Mouse (Mus musculus): ENCODE measurements at regions not wholly inside any gene's neighbourhood (a gene's known extent, or its start where the extent isn't known, plus 50 kb on each side); places are given as distances from the start of the nearest gene placed in this dataset.
"Not testable (repeated sequence)": the region's sequence is repeated elsewhere in the genome, so short reads cannot be mapped to it uniquely, and the experiment has no call there.

DNA sequence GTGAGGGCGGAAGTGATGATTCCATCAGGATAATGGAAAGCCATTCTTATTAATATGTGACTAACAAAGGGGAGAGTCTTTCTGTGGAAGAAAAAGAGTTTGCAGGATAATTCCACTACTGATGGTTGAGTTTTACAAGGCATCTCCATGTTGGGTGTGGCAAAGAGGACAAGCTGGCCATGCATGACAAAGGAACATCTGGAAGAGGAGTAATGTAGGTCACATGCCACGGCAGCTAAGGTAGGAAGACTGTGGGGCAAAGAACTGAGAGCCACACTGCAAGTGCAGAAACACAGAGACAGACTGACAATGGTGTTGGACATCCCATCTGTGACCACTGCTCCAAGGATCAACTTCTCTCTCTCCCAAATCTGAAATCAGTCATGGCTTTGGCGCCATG is 196.4 kb upstream of the Gdi2 start:
- no peak for DNase-seq

DNA sequence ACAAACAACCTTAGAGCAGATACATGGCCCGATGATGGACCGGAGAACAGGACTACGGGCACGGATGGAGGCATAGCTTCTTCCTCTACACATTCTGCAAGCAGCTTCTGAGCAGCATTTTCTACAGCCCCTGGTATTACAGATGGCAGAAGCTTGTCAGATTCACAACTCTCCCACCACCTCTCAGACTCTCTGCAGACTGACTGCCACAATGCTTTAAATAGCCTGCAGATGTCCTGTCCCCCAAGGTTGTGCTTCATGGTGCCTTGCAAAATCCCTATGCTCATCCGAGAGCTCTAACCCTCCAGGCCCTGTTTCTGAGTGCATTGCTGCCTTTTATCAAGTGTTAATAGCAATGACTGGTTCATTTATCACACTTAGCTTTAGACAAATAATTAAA is 194.3 kb upstream of the Gdi2 start:
- DNase-seq, result no peak

DNA sequence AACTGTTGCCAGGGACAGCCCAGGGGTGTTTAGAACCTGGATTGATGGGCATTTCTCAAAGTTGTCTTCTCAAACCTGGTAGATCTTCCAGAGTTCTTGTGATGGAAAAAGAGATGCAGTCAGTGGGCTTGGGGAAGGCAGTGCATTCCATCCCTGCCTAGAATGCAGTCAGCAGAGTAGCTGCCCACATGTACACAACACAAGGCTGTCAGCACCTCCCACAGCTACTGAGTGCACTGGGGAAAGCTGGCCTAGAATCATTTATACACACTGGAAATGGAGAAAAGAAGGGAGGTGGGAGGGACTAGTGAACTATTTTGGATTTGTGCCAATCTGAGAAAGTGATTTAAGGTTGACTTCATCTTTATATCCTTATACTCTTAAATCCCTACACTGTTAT is 183.0 kb upstream of the Gdi2 start:
- DNase-seq, result not testable (repeated sequence)

DNA sequence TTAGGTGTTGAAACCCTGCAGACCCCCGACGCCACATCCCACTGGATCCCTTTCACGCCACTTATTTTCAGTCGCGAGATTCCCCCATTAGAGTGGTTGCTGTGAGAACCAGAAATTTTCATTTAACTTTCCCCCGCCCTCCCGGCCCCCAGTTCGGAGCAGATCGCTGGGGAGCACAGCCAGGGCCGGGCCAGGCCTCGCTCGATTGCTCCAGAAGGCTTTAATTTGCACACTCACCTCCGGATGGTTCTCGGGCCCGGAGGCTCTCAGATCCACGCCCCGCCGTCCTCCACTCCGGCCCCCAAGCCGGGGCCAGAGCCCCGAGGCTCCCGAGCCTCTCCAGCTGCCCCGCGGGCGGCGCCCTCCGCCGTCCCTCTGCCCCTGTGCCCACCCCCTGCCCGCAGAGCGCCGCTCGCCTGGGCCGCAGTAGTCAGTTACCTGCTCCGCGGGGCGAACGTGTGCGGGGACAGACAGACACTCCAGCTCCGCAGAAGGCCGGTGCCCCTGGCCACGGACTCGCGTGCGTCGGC is 179.7 kb upstream of the Gdi2 start:
- no peak for DNase-seq

DNA sequence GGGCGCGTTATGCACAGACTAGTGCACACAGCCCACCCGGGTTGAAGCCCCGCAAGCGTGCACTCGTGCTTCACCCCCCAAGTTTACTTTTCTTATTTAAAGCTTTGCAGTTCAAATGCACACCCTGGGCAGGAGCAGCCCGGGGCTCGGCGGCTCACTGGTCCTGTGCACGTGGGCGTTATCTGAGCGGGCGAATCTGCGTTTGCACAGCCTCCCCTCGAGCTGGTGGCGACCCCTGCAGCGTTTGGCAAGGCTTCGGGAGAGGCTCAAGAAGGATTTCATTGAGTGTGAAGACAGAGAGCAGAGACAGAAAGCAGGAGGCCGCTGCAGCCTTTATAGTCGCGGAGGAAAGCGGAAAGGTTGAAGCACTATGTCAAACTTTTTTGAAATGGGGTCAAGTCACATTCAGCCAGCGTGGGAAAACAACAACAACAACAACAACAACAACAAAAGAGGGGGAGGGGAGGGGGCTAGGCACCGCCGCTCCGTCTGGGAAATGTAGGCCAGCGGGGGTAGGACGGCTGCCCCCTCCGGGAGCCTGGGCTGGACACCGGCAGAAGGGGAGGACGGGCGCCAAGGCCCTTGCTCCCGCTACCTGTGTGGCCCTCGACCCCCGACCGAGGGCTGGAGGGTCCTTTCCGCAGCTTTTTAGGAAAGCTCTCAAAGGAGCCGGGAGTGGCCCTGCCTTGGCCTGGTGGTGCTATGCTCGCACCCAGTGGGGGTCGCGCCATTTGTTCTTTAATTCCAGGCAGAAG is 178.7 kb upstream of the Gdi2 start:
- no peak for DNase-seq

DNA sequence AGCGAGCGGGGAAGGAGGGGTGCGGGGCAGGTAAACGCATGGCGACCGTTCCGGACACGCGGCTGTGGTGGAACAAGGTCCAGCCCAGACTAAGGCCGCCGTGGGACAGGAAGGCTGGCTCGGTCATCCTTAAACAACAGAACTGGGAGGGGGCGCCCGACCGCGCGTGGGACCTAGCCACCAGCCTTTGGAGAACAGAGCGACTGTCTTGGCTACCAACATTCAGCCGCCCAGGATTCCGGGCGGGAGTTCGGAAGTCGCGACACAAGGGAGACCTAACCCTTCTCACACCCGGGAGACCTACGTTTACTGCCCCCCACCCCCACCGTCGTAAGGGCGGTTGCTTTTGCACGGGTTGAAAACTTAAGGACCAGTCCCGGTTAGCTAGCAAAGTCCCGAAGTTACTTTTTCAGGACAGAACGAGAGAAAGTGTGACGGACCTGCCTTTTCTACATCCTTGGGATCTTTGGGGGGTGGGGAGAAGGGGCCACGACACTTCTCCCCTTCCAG is 178.1 kb upstream of the Gdi2 start:
- DNase-seq, result not testable (repeated sequence)

DNA sequence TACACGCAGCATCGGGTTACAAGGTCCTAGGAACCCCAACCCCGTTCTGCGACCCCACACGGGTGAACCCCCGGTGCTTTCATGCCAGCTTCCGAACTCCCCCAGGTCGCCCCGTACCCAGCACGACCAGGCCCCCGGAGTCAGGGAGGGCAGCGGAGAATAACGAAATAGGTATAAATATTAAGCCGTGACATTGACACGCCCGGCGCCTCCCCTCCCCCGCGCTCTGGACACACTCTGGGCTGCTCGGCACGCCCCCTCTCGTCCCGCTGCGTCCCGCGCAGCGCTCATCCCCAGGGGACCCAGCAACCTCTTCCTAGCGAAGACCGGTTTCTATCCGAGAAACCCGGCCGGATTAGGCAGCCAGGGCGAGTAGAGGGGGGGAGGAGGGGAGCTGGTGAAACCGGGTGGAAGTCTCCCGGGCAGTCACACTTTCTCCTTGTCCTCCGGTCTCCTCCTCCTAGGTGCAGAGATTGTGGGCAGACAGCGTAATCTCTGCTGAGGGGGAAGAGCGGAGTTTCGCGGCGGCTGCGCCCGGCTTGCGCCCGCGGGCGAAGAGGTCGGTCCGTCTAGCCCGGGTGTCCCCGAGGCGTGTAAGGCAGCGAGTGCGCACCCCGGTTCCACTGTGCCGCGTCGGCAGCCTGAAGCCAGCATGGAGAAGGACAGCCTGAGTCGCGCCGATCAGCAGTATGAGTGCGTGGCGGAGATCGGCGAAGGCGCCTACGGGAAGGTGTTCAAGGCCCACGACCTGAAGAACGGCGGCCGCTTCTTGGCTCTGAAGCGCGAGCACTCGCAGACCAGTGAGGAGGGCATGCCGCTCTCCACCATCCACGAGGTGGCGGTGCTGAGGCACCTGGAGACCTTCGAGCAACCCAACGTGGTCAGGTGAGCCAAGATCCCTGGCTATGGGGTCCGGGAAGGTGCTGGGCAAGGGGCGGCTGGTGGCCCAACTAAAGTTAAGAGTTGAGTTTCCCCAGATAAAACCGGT is 177.1 kb upstream of the Gdi2 start:
- no peak for DNase-seq

DNA sequence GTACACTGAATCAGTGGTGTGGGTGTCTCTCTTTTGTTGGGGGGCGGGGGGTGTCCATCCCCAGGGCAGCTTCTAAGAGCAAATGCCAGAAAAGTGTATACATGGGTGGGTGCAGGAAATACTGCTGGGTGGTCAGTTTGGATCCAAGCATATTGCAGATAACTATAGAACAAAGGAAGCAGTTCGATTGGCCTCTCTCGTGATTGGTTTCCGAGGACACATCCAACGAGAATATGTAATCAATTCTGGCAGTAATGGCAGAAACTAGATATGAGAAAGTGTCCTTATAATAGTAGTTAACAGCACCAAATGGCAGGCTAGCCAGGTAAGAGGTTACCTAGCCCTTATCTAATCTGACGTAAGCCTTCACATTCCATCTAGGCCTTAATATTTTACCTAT is 165.2 kb upstream of the Gdi2 start:
- DNase-seq, result no peak

DNA sequence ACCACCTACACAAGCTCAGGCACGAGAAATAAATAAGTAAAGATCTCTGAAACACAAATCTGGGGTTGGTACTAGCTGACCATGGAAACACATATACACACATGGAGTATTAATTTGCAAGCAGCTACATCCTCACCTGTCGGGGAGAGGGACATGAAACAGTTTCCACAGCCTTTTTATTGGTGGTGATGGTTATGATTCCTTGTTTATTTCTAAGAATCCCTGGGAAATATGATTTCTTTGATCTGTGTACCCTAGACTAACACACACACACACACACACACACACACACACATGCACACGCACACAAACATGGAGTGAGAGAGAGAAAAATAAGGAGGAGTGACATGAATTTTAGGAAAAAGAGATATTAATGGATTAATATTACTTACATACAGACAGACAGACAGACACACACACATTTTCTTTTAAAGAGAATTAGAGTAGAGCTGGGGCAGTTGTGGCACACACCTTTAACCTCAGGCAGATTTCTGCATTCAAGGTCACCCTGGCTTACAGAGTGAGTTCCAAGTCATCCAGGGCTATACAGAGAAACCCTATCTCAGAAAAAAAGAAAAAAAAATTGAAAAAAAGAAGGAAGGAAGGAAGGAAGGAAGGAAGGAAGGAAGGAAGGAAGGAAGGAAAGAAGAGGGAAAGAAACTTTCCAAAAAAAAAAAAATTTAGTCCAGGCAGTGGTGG is 164.2 kb upstream of the Gdi2 start:
- not testable (repeated sequence) for DNase-seq

DNA sequence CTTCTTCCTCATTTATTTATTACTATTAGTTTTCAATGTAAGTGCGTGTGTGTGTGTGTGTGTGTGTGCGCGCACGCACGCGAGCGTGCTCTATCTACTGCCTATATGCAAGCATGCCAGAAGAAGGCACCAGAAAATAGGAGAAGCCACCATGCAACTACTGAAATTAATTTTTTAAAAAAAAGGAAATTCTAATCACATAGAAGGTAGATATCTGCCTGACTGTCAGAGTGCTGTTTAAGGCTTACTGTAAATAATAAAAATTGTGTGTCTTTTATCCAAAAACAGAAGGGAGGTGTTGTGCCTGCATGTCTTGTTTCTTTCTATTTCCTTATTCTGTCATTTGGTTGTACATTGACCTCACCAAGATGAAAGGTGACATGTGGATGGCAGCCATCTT is 163.1 kb upstream of the Gdi2 start:
- no peak for DNase-seq

DNA sequence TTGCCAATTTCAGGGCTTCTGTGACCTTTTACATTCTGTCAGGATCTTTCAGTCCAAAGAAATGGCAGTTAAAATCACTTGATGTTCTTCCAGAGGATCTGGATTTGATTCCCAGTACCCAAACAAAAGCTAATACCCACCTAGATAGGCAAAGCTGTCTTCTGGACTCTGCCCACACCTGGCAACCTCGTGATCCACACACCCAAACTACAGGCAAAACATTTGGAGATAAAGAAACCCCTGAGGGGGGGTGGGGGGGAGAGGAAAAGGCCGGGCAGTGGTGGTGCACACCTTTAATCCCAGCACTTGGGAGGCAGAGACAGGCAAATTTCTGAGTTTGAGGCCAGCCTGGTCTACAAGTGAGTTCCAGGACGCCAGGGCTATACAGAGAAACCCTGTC is 160.1 kb upstream of the Gdi2 start:
- DNase-seq, result not testable (repeated sequence)

DNA sequence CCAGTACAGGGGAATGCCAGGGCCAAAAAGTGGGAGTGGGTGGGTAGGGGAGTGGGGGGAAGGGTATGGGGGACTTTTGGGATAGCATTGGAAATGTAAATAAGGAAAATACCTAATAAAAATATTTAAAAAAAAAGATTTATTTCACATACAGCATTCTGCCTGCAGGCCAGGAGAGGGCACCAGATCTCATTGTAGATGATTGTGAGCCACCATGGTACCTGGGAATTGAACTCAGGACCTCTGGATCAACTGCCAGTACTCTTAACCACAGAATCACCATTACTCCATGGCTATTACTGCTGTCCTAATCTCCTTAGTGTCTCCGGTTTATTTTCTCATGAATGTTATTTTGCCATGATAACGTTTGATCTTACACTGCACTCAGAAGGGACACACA is 132.1 kb upstream of the Gdi2 start:
- DNase-seq, result not testable (repeated sequence)

DNA sequence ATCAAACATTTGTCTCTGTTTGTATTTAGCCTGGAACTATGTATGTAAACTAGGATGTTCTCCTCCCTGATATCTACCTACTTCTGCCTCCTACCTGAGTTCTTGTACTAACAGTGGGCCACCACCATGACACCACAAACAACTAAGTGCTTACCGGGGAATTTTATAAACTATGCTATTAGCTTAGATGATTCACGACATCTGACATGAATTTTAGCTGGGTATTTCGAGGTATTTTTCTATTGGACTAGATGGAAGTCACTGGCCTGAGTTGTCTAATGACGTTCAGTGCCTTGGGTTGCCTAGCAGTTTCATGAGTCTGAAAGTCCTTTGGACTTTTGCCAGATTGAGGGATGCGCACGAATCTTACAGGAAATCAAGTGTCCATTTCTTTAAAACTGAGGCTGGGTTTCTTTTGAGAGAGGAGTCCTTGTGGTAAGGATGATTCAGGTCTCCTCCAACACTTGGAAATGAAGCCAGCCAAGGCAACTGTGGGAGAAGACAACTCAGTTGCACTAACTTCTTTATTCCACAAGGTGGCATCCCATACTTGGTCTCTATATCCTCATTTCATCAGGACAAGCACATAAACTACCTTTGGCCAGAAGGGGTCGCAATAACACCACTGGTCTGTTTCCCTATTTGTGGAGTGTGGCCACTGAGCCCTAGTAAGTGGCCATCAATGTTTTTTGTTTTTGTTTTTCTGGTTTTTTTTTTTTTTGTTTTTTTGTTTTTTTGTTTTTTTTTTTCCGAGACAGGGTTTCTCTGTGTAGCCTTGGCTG is 131.4 kb upstream of the Gdi2 start:
- DNase-seq, result peak; percentile 77

DNA sequence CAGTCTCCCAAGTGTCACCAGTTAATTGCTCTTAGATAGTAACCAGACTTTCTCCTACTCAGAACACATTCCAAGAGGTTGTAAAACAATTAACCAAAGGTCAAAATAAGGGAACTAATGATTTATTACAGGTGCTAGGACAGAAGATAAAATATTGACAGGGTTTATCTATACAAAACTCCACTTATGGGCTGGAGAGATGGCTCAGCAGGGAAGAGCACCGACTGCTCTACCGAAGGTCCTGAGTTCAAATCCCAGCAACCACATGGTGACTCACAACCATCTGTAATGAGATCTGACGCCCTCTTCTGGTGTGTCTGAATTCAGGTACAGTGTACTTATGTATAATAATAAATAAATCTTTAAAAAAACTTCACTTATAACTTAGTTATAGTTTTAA is 127.6 kb upstream of the Gdi2 start:
- not testable (repeated sequence) for DNase-seq

DNA sequence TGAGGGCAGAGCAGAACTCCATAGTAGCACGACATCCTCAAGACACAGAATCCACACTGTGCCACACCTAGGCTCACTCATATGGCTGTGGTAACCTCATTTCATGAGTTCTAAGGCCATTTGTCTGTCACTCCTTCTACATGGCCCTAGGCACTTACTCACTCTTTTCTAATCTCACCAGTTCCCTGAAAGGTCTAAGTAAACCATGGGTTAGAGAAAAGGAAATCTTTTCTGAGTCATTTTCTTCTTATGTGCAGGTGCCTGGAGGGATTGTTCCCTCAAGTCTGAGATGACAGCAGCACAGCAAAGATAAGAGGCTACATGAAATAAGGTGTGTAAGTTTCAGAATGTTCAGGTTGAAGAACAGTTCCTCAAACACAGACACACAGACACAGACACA is 120.8 kb upstream of the Gdi2 start:
- DNase-seq, result no peak

DNA sequence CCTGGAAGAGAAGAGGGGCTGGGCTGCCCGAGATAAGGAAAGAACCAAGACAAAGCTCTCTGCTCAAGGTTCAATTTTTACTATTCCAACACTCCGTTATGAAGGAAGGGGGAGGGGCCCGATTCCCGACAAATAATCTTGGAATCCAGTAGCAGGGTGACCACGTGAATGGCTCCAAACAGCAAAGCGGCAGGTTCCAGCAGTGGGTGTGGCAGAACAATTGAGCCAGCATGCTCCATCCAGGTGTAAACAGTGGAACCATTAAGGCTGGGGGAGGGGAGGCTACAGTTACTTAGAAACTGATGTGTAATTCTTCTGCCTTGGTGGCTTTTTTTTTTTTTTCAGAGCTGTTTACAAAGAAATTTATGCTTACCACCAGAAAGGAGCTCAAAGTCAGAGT is 82.5 kb upstream of the Gdi2 start:
- DNase-seq, result not testable (repeated sequence)

DNA sequence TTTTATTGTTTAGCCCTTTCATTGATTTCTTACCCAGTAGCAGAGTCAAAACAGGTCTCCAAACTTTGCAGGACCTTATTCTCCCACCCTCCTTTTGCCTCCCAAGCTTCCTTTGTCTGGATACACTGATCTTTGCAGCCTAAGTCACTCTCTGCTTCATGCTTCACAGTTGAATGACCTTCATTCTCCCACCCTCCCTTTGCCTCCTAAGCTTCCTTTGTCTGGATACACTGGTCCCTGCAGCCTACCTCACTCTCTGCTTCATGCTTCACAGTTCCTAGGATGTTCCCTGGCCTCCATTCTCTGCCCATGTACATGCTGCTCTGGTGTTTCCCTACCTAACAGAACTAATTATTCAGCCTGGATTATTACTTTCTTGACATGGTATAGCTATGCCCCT is 61.0 kb upstream of the Gdi2 start:
- no peak for DNase-seq

DNA sequence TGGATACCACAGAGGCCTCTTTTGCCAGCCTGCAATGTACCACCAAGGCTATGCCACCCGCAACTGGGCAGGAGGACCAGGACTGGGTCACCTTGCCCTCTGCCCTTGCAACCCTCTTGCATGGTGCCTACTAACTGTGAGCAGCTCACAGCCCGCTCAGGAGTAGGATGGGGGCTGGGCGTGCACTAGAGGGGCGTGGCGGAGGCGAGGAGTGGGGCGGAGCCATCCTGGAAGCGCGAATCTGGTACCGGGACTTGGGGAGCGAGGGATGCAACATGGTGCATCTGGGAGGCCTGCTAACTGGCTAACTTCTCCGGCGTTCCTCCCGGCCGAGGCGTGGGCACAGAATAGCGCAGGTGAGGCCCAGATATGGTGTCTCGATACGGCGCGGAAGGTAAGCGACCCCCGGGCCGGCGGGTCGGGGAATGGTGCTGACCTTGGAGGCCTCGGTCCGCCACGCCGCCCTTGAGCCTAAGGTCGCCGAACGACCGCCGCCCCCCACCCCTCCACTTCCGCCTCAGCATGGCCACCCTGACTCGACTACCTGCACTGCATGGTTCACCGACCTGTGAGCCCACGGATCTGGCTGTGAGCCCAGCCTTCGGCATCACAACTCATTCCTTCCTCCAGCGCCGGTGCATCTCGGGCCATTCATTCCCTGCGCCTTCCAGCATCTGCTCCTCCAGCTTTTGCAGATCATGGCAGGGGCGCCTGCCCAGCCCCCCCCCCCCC is 59.7 kb upstream of the Gdi2 start:
- DNase-seq, result peak; percentile 74
